Mouse (Mus musculus) granulocyte monocyte progenitor cell, adult 5-6 weeks (primary cell): ENCODE measurements around the gene Usf2. TPM values are rescaled to one million over a fixed set of nuclear protein-coding genes. Genes with fewer than 3 reads are reported as not detected.
"Not testable (repeated sequence)": the region's sequence is repeated elsewhere in the genome, so short reads cannot be mapped to it uniquely, and the experiment has no call there.

ENCODE experiments used
- ATAC-seq: replicated peaks from 2 replicates; pipeline ENCODE4 v1.8.0; 2016; ENCODE audit warnings: mild to moderate bottlenecking, moderate TSS enrichment, inconsistent platforms; ENCODE audit not compliant: poor library complexity, severe bottlenecking
- total RNA-seq, 2 experiments: library from RNA; stranded (forward) in 1 of 2; stranded (reverse) in 1 of 2; fragments of 200-712, 200-1000 nt in 1 of 2; fragments of >200 nt in 1 of 2; fragmentation: Nextera tagmentation in 1 of 2; gene quantifications; 2 replicates each; pipeline ENCODE4 v1.2.3; 2014 to 2017

The Usf2 gene
- total RNA-seq, 2 experiments from 2014 or later: 87.7 to 103 TPM

DNA sequence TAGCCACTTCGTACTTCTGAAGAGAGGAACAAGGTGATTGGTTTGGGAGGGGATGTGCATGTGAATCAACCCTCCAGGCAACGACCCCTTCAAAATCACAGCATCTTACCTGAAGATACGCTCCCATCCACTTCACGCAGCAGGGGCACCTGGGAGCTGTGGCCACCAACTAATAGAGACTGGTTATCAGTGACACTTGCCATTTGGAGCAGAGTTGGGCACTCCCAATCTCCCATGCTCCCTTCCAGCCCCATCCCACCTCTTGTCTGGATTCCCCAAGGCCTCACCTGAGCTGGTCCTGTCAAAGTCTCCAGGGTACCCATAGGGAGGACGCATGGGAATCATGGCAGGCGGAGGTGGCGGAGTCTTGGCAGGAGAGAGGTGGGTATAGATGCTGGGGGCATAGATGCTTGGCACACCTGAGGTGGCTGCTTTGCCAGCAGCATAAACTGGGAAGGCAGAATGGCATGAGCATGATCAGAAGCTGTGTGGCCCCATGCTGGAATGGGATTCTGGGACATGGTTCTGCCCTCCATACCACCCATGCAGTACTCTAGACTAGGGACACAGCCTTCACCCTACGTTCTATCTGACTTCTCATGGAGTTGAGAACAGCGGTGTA lies 2.4 kb upstream of the Usf2 start:
- no peak for ATAC-seq

DNA sequence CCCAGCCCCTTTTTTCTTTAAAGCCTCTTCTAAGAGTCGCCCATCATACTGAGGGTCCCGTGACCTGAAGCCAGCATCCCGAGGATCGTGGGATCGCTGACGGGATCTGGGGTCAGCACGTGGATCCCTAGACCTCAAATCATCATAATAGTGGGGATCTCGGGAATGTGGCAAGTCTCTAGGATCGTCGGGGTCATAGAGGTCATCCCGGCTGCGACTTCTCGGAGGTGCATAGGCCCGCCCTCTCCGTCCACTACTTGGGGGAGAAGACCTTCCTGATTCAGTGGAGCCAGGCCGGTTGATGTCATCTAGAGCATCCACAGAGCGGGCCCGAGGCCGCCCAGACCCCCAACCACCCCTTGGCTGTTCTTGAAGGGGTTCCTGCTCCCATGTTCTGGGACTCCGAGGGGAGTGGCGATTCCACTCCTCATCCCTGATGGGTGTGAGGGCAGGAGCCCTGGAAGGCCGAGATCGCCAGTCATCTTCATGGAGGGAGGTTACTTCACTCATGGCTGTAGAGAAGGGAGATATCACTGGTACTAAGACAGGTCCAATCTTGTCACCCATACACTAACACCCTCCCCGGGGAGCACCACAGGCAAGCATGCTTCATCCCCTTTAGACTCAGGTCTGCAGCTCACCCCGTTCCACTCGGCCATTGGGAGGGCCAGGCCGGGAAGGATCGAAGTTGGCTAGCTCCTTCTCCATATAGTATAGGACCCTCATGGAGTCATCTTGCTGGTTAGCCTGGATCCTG lies 1.7 kb upstream of the Usf2 start:
- no peak for ATAC-seq

DNA sequence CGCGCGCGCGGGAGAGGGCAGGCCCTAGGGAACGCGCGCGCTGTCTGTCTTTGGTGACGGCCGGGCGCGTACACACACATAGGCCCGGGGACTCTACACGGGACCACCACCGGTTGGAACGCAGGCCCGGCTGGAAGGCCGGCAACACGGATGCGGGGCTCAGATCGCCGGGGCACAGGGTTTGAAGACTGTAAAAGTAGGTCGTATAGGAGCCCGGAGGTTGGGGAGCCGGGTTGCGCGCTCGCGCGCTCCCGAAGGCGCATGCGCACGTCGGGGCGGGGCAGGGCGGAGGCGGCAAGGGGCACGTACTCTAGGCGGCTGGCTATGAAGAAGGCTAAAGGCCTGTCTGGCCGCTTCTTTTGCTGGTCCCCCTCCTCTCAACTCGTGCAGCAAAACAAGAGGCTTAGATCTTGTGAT lies 772 bp upstream of the Usf2 start:
- ATAC-seq: peak; percentile 34

DNA sequence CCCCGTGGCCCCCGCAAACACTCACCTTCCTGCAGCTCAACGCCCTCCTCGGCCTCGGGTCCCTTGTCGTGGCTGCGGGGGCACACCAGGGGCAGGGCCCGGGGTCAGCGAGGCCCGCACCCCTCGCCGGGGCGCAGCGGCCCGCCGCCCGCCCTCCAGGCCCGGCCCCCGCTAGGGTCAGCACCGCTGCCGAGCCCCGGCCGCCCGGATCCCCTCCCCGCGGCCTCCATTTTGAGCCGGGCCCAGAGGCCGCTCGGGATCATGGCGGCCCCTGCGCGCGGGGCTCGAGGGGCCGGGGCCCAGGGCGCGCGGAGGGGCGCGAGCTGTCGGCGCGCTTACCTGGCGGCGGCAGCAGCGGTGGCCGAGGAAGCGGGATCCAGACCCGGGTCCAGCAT lies 249 bp downstream of the Usf2 start:
- no peak for ATAC-seq

DNA sequence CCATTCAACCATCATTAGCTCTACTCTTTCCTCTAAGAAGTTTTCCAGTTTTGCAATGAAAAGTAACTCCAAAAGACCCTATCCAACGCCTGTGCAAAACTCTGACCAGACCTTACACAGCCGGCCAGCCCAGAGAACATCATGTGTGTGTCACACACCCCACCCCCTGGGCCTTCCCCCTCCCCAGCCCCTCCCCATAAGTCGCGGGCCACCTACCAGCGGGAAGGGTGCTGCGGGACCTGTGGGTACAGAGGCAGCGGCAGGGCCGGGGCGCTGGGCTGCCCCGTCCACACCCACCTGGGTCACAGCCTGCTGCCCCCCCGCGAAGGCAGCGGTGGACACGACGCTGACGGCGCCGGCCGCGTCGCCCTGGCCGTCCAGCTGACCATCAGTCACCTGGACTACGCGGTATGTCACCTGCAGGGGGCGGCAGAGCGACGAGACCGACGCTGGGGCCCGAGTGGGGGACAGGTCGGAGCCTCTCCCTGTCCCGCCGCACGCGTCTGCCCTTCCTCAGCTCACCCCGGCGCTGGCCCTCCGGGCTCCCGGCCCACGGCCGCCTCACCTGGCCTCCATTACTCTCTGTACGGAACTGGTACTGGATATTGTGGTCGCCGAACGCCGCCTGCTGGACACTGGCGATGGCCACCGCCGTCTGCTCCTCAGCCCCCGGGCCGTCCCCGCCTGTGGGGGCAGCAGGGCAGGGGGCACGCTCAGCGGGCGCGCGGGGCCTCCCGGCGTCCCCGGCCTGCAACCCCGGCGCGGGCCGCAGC lies 833 bp downstream of the Usf2 start:
- peak; percentile 44 for ATAC-seq

DNA sequence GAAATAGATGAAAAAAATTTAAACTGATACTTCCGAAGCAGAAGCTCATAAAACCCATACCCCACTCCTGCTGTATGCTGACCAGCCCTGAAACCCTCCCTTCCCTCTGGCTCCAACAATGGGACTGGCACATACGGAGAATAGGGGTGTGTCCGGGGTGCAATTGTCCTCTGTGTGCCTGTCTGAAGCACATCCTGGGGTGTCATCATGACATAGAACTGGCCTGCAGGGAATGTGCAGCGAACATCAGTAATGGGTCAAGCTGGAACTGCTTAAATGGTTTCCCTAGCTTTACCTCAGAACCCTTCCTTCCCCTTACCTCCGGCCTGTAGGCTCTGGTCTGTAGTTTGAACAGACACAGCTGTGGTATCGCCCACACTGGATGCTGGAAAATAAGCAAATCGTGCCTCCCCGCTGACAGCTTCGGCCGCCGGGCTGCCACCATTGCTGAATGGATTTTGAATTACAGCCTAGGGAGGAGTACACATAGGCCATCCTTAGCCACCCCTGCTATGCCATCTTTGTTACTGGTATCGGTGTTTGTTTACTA lies 1.6 kb downstream of the Usf2 start:
- no peak for ATAC-seq

DNA sequence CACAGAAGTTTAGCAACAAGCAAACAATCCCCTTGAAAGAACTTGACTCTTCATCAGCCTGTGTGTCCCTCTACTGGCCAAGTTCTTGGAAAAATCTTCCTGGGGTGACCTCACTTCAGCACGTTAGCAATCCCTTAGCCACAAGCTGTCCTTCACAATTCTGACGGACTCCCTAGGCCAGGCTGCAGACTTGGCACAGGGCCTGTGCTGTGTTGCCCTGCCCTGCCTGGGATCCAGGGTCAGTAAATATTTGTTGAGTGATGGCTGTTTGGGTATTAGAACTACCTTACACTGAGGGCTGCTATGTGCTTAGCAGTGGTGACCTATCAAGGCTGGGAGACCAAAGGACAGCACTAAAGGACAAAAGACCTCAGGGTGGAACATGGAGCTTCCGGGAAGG lies 2.6 kb downstream of the Usf2 start:
- 0 out of 2 replicates have a peak, but pooled peaks have one; percentile 4 for ATAC-seq

DNA sequence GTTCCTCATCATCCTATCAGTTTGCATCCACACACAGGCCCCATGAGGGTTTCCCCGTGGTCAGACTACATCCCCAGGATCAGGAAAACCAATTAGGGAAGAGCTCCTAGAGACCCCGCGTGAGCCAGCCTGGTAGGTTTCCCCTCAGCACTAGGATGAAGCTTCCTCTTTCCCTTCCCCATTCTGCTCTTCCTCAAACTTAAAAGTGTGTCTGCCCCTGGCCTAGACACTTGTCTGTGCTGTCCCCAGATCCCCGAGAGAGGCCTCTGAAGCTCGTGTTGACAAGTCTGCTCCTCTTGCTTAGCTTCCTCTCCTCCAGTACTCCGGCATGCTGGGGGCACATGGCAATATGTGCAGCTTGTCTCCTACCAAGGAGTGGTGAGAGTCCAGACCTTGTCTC lies 3.1 kb downstream of the Usf2 start:
- ATAC-seq: peak; percentile 64

DNA sequence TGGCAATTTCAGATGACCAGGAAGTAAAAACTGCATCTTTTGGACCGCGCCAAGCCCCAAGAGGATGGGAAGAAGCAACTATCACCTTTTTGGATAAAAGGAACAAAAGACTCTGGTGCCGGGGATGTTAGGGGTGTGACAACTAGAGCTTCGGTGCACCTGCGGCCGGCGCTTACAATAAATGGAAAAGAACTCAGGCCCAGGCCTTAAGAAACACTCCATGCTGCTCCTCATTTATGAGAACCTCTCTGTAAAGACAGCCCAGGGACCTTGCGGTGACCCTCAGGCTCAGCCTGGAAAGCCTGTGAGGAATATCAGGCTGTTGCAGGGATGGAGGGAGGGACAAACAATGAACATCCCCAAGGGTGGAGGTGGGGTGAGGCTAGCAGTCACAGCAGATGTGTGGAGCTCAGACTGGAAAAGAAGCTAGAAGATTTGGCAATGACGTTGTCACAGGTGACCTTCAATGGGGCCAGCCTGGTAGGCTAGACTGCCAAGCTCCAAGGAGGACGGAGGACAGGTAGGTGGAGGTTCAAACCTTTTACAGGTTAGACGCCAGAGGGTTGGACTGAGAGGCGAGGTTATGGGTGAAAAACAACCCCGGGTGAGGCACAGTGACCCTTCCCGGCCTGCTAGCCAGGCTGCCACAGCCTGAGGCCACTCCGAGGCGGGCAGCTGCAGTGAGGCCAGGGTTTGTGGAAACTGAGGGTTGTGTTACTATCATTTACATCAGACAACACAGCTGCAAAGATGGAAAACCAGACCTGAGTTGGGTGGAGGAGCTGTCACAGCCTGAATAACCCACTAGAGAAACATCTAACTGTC lies 4.0 kb downstream of the Usf2 start:
- ATAC-seq: no peak

DNA sequence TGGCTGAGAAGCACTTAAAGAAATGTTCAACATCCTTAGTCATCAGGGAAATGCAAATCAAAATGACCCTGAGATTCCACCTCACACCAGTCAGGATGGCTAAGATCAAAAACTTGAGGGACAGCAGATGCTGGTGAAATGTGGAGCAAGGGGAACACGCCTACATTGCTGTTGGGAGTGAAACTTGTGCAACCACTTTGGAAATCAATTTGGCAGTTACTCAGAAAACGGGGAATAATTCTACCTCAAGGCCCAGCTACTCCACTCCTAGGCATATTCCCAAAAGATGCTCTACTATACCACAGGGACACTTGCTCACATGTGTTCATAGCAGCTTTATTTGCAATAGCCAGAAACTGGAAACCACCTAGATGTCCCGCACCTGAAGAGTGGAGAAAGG lies 6.7 kb downstream of the Usf2 start:
- not testable (repeated sequence) for ATAC-seq

DNA sequence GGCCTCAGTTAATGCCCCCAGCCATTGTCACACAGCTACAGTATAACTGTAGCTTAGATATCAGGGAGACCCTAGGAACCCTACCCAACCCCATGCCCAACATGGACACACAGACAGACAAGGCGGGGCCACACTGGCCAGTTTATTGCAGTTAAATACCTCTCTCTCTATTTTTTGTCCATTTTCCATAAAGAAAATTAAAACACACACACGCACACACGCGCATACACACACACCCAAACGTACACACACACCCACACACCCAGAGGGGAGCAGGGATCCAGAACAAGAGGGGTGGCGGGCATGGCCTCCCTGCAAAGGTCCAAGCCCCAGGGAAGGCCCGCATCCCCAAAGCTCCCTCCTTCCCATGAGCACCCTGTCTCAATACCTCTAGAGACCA lies 10.7 kb downstream of the Usf2 start:
- no peak for ATAC-seq

DNA sequence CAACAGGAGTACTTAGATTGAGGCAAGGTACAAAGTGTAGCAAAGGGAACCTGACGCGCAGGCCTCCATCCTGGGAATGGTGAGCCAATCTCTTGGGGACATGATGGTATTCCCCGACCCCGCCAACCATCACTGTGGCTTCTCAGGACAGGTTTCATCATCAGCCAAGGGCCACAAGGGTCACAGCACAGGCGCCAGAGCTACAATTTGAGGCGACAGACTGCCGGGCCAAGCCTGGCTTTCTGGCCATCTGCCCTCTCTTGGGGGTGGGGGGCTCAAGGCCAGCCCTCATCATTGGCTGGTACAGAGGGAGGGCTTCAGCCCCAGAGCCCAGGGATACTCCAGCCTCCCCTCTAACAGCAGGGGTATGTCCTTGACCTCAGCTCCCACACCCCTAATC lies 11.1 kb downstream of the Usf2 start:
- not testable (repeated sequence) for ATAC-seq

DNA sequence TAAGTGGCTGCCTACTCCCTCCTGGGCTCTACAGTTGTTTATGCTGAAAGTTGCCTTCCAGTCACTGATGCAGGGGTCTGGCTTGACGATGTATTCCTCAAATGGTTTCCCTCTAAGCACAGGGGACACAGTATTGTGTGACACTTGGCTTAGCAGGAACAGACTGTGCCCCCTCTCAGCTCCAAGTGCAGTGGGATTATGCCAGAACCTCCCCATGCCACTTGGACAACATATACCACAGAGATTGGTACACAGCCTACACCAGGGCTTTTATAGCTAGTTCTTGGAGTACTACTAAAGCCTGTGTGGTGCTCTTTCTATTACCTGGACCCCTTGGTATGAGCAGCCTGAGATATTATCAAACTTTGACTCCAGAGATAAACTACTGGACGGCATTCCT lies 11.9 kb downstream of the Usf2 start:
- ATAC-seq: not testable (repeated sequence)

DNA sequence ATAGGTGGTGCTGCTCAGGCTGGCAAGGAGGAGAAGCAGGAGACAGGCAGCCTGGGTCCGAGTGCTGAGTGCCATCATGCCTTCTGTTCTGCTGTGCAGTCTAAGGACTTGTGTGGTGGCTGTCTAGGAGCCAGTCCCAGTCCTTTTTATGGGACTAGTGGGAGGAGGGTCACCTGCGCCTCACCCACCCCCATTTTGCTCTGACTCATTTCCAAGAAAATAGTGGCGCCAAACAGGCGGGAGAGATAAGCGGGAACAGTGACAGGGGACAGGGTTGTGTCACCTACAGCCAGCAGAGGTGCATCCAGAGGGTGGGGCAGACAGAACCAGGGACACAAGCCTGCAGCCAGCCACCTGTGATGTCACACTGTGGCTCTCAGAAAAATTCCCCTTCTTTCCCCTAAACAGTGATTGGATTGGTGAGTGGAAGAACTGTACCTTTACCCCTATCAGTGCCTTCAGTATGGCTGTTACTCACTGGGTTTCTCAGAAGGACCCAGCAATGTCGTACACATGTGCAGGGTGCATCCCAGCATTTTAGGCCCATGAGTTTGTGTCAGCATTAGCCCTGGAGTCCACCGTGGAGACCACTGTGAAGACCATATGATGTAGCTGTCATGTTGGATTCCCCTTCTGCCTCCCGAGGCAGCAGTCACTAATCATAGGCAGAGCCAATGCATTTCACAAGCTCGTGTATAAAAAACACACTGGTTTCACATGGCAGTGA lies 12.5 kb downstream of the Usf2 start, which contains the start of gene Hamp:
Gene Hamp (minus strand): TSS at position 124 of the 727 bp plus-strand sequence.
- no peak for ATAC-seq

DNA sequence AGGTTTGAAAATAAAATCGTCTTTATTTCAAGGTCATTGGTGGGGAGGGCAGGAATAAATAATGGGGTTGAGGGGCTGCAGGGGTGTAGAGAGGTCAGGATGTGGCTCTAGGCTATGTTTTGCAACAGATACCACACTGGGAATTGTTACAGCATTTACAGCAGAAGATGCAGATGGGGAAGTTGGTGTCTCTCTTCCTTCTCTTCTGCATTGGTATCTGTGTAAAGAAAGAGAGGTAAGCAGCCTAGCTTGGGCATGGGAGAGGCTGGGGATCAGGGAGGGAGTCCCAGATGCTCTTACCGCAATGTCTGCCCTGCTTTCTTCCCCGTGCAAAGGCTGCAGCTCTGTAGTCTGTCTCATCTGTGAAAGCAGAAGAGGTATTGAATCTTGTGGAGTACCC lies 14.2 kb downstream of the Usf2 start:
- ATAC-seq: peak; percentile 94

DNA sequence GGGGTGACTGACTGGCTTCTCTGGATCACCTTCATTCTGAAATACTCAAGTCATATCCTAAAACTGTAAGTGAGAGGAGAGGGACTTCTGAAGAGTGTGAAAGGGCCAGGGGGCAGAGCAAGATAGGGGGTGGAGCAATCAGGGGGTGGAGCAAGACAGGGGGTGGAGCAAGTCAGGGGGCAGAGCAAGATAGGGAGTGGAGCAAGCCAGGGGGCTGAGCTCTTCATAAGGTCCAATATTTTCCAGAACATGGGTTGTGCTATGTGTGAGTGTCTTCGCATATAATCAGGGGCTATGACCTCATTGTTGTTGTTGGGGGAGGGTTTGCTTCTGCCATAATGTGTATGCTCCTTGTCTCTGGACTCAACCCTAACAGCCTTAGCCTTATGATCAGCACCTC lies 16.5 kb downstream of the Usf2 start:
- ATAC-seq: 0 out of 2 replicates have a peak, but pooled peaks have one; percentile 9

DNA sequence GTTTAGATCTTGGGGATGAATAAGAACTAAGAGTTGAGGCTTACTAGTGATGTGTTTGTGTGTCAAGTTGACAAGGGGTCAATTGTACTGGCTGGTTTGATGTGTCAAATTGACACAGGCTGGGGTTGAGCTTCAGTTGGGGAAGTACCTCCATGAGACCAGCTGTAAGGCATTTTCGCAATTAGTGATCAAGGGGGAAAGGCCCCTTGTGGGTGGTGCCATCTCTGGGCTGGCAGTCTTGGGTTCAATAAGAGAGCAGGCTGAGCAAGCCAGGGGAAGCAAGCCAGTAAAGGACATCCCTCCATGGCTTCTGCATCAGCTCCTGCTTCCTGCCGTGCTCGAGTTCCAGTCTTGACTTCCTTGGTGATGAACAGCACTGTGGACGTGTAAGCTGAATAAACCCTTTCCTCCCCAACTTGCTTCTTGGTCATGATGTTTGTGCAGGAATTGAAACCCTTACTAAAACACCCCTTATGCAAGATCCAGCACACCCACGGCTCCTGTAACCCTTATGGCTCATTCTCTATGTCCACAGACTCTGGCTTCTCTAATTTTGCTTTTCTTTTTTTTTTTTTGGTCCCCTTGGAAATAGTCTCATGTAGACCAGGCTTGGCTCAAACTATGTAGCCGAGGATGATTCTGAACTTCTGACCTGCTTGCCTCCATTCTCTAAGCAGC lies 21.0 kb downstream of the Usf2 start:
- ATAC-seq: peak; percentile 94

DNA sequence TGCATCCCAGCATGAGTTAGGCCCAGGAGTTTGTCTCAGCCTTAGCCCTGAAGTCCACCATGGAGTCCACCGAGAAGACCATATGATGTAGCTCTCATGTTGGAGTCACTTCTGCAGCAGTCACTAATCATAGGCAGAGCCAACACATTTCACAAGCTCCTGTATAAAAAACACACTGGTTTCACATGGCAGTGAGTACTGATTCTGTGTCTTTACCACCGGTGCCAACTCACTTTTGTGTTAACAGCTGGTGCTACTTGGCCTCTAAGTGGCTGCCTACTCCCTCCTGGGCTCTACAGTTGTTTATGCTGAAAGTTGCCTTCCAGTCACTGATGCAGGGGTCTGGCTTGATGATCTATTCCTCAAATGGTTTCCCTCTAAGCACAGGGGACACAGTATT lies 32.0 kb downstream of the Usf2 start, which contains the start of gene Hamp2:
Gene Hamp2 (minus strand): TSS at position 101 of the 400 bp plus-strand sequence.
- not testable (repeated sequence) for ATAC-seq

DNA sequence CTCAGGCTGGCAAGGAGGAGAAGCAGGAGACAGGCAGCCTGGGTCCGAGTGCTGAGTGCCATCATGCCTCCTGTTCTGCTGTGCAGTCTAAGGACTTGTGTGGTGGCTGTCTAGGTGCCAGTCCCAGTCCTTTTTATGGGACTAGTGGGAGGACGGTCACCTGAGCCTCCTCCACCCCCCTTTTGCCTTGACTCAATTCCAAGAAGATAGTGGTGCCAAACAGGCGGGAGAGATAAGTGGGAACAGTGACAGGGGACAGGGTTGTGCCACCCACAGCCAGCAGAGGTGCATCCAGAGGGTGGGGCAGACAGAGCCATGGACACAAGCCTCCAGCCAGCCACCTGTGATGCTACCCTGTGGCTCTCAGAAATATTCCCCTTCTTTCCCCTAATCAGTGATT lies 32.5 kb downstream of the Usf2 start:
- no peak for ATAC-seq
